Mouse (Mus musculus) cerebellum, adult (tissue): ENCODE measurements around the gene Ubox5.

Experiments
- ATAC-seq: cut with Nextera tagmentation; 2 replicates; pipeline ENCODE4 v1.9.2; 2017; ENCODE audit warnings: mild to moderate bottlenecking, moderate library complexity, mixed read lengths; ENCODE audit not compliant: insufficient number of reproducible peaks, low FRiP score, low TSS enrichment

Gene Ubox5

DNA sequence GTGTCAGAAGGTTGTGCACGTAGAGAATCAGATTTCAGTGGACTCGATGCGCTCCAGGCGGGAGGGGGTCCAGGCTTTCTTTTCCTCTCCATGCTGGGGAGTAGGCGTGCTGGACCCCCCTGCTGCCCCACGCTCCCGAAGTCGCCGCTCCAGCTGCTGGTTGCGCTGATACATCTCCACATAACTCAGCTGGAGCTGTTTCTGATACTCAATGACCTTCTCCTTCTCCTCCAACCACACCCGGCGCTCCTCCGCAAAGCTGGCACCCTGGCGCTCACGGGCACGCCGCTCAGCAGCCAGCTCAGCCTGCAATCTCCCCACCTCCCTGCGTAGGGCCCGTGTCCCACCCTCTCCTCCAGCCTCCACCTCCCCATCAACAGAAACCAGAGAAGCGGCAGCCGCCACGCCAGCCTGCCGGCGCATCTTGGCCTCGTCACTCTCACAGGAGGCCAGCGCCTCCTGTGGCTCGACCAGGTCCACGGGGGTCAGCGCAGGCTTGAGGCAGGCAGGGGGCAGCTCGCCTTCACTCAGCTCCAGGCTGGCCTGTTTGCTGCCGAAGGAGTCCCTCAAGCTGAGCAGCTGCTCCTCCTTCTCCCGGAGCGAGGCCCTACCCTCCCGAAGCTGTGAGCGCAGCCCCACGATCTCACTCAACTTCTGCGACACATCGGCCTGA, 5.0 kb upstream of the Ubox5 start:
- ATAC-seq, result peak; percentile 37; the same call in 1 of the 2 replicates

DNA sequence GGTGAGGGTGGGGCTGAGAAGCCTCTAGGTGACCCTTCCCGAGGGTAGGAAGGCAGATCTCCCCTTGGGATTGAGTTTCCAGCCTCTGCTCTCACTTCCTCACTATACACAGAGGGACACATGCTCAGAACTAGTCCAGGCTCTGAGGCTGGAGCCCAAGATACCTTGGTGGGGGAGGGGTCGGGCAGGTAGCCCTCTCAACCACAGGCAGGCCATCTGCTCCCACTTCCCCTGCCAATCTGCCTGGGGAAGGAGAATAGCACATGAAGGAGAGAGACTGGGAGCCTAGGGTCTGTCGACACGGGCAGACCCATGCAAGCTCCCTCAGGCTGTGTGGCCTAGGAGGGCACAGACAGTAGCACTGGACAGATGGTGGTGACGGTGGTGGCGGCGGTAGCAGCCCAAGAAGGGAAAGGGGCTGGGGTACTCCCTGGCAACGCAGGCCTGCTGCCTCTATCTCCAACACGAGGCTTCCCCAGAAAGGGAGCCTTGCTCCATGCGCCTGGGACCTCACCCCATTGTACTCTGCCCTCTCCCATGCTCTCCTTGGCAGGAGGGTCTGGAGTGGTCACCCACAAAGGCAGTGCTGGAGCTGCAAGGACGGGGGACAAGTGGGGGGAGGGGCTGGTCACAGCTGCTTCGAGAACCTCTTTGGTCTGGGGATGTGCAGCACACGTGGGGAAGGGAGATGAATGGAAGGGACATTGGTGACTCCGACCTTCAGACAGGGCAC, 4.3 kb upstream of the Ubox5 start:
- peak; percentile 76 for ATAC-seq

DNA sequence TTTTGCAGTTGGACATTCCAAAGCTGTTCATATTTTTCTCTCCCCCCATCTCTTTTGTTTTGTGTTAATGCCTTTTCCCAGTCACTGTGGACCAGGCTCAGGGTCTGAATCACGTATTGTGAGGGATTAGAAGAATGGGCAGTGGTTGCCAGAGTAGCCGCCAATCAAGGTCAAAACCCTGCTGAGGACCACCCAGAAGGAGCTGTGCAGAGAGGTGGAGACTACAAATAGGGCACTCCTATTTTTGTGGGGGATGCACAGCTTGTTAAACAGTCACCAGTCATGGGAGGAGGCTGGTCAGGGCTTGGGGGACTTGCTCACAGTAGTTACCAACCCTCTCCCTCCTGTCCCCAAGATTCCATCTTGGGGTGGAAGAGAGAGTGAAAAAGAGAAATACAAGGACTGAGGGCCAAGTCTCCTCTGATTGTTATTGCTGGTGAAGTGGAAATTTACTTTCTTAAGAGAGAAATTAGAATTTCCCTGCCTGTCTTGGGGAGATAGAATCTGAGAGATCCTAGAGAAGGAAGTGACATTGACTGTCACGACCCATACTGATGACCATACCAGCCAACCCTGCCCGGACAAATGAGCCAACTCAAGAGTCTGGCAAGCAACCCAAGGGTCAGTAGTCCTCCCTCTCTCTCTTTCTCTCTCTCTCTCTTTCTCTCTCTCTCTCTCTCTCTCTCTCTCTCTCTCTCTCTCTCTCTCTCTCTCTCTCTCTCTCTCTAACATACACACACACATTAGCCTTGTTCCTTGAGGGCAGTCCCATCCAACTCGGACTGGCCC, 3.2 kb upstream of the Ubox5 start:
- ATAC-seq, result no peak

DNA sequence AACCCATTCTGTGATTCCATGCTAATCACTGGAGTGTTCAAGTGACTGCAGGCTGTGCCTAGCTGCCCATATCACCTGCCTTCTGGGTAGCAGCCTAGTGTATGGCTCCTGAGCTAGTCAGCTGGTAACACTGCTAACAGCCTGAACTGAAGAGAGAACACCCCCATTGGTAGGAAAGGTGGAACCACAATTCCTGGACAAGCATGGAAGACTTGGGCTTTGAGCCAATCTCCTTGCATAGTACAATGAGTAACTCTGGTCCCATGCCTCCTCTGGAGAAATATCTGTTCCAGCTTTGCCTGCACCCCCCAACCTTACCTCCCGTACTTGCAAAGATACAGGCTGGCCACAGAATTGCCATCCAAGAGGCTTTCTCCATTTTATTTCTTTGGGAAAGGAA, 2.6 kb upstream of the Ubox5 start:
- no peak for ATAC-seq

DNA sequence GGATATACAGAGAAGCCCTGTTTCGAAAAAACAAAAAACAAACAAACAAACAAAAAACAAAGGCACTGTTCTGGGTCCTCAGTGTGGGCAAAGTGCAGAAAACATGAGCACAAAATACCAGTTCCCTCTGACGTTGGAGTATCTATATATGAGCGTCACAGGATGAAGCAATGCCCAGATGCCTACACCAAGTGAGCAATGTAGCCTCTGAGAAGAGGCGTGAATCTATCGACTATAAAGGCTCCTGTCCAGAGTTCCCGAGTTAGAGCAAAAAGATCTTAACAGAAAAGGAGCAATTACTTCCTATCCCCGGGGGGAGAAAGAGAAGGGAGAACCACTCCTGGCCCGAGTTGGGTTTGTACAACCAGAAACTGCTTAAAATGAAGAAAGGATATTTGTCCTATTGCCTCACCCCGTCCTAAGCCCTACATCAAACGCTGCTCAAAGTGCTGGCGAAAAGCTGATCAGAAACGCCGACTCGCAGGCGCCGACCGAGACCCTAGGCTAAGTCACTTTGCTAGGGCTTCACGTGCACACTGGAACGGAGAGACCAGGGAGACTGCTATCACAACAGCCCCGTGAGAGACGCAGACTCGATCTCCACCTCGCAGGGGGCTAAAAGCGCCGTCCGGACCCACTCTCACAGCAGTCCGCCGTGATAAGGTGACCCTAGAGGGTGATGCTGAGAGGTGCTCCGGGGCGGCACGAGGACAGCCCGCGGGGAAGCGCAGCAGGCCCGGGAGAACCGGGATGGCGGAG, 579 bp downstream of the Ubox5 start:
- peak; percentile 29; the same call in 1 of the 2 replicates for ATAC-seq

DNA sequence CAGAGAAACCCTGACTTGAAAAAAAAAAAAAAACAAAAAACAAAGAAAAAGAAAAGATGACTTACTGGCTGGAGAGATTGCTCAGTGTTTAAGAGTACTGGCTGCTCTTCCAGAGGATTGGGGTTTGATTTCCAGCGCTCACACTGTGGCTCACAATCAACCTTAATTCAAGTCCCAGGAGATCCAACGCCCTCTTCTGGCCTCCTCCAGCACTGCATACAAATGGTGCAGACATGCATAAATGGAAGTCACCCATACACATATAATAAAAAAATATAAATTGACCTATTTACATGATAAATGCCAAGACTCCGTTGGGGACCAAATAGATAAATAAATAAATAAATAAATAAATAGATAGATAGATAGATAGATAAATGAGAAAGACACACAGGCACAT, 1.4 kb downstream of the Ubox5 start:
- no peak for ATAC-seq

DNA sequence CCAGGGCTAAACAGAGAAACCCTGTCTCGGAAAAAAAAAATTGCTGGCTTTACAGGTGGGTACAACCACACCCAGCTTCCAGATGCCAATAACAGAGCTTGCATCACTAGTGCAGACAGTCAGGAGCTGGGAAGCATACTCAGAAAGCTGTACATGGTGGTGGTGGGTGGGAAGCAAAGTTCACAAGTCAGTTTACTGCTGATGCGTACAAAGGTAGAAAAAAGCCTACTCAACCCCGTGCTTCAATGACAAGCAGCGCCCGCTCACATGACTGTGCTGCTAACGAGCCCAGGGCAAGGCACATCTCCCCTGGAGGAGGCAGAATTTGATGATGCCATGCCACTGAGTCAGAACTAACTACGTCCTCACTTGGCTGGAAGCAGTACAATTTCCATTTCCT, 10.9 kb downstream of the Ubox5 start:
- ATAC-seq, result no peak

DNA sequence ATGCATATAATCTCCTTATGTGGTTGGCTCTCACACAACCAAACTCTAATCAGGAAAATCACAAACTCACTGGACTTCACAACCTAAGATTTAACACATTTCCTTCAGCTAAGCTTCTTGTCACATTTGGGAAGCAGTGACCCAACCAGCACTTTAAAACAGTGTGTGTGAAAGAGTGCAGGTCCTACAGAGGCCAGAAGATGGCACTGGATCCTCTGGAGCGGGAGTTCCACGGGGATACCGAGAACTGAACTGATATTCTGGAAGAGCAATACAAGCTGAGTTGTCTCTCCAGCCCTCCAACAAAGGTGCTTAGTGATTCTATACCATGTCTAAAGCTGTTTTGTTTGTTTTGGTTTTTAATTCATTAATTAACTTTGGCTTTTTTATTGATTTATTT, 16.7 kb downstream of the Ubox5 start:
- ATAC-seq, result no peak

DNA sequence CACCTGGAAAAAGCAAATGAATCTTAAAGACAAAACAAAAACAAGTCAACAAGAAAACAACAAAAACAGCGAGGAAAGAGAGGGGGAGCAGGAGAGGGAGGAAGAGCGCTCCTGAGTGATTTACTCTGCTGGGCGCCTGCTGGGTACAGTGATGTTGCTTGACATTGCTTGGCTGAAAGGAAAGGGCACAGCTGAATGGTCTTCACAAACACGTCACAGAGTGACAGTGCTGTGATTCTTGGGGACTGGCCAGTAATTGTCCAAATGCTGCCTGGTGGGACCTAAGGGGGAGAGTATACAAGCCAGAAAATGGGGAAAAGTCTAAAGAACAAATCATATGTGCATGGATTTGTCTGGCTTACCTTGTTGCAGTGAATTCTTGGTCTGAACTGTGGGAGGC, 27.6 kb downstream of the Ubox5 start:
- no peak for ATAC-seq

DNA sequence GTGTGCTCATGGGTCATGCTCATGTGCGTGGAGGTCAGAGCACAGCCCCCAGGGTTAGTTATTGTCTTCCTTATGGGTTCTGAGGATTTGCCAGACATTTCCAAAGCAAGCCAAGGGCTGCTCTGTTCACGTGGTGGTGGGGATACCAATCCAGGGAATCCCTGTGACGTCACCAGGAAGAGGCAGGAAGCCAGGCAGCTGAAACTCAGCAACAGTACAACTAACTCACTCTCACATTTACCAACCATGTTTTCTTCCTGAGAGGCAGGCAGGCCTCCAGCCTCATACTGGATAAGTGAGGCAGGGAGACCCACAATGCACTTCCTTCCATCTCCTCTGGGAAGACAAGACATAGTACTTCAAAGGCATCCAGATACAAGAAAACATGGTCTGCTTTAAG, 31.4 kb downstream of the Ubox5 start:
- ATAC-seq, result no peak

DNA sequence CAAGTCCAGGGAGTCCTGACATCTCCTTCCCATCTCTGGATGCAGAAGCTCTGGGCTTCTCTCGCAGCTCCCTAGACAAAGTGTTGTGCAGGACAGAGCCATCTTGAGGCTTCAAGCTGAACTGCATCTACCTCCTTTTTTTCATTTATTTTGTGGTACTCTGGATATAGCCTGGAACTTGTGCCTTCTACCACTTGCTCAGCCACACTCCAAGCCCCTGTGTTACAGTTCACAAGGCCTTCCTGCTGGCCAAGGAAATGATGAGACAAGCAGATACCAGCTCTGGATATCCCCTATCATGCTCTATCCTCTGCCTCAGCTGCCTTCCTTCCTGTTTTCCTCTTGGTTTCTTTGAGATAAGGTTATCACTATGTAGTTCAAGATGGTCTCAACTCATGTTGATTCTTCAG, 32.2 kb downstream of the Ubox5 start:
- ATAC-seq, result no peak

DNA sequence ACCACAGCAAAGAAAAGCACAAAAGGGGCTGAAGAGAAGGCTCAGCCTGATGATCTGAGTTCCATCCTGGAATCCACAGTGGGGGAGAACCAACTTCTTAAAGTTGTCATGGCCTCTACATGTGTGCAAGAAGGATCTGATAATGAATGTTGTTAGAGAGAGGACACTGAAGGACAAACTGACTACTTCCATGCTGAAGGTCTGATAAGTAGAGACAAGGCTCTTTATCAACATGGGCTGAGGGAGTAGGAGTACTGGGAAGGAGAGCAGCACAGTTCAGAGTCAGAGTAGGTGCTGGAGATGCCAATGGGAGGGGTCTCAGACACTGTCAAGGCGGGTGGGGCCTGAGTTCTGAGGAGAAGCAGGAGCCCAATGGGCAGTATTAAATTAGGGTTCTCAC, 34.2 kb downstream of the Ubox5 start:
- no peak for ATAC-seq

DNA sequence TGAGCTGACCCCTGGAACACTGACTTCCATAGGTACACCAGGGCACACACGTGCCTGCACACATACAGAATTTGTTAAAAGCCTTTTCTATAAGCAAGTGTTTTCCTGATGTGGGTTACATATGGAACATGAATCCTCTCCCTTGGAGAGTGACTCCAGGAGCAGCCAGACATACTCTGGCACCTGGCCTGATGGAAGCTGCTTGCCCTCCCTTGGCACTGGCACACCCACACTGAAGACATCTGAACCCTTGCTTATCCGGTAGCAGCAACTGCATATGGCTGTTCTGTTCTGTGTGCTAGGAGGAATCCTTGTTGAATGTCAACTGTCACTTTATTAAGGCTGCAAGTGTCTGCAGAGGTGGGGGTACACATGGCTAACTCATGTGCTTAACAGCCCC, 38.8 kb downstream of the Ubox5 start:
- ATAC-seq, result no peak

DNA sequence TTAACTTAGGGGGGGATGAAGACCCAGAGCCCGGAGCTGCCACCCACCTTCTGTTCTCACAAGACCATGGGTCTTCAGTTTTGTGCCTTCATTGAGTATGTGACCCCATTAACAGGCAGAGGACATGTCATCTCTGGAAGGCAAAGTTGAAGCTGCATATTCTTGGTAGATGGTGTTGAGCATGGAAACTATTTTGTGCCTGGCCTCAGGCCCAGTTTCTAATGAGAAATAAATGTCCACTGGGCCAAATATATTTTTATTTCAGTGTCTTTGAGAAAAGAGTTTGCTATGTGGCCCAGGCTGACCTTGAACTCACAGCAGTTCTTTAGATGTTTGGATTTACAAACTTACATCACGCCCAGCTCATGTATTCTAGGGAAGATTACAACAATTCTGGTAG, 40.1 kb downstream of the Ubox5 start:
- no peak for ATAC-seq

DNA sequence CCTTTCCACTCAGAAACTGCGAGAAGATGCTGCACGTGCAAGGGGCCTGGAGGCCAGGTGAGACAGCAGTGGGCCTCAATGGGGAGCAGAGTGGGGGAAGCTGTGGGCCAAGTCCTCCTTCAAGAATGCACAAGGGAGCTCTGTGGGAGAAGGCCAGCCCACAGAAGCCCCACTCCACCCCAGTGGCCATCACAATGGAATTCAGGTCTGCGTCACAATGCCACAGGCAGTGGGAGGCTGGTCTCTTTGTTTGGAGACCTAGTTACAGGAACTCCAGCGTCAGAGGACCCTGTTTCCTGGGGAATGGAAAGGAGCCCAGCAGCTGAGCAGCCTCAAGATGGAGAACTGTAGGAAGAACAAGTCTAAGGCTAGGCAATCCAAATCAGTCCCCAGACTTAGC, 40.7 kb downstream of the Ubox5 start:
- no peak for ATAC-seq

DNA sequence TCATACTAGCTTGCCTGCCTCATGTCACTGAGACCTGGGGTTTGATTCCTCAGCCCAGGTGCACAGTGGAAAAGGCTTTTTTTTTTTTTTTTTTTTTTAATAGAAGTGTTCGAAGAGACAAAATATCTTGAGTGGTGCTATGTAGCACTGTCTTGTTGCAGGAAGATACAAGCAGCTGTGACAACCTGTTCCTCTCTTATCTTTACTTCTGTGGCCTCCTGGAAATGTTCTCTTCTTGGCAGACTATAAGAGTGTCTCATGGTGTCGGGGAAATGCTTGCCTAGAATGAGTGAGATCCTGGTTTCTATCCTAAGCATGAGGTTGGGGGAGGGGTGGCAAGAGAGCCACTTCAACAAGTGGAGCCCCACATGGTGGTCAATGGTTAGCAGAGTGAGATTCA, 41.5 kb downstream of the Ubox5 start:
- ATAC-seq, result no peak

DNA sequence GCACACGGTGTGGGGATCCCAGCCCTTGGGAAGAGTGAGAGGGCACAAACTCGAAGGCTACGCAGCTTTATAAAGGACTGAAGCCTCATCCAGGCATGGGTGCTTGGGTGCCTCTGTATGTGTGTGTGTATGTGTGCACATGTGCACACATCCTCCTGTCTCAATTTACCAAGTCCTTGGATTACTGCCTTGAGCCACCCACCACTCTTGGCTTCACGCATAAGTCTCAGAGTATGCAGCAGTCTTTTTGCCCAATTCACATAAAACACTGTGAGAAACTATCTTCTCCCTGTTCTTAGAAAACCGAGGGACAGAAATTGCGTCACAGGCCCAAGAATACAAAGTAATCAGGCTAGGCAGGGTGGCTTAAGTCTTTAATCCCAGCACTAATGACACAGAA, 43.8 kb downstream of the Ubox5 start:
- no peak for ATAC-seq

DNA sequence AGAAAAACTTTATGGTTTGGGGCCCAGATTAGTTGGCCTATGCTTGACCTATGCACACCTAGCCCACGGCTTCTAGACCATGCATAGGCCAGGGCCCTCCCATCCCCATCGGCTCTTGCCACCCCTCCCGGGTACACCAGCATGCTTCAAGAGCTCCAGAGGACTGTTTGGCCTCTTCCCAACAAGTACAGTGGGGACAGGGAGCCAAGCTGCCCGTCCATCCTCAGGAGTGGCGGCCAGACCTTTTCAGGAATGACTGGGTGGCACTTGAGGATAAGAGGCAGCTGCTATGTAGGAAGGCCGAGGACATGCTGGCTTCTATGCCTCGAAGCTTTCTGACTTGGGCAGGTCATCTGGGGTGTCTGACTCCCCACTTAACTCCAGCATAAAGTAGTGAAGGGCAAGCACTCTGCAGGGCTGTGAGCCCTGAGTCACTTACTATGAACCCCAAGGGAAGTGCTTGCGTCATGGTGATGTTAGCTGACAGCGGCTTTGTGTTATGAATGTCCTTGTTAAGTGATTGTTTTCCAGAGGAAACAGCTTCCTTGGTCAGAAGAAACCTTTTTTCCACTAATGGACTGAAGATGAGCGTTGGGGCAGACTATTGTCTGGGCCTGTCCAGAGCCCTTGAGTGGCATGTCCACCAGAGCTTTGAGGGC, 45.8 kb downstream of the Ubox5 start:
- ATAC-seq, result no peak

DNA sequence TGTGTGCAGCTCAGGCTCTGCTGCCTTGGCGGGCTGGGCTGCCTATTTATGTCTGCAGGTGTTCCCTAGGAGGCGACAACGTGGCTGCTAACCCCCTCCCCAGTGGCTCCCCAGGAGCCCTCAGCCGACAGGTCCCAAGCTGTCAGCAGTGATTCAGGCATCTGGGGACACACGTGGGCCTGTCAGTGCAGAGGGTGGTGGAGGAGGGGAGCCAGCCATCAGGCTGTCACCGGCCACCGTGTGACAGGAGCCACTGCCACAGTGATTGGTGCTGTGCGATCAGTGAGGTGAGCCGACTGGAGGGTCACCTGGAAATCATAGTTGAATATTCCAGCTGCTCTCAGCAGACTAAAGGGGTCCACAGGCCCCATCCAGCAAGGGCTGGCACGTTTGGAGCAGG, 47.3 kb downstream of the Ubox5 start, which contains the start of gene Avp:
Gene Avp, minus strand, starts transcription at position 3 of the 400 bp plus-strand sequence.
- ATAC-seq, result no peak

DNA sequence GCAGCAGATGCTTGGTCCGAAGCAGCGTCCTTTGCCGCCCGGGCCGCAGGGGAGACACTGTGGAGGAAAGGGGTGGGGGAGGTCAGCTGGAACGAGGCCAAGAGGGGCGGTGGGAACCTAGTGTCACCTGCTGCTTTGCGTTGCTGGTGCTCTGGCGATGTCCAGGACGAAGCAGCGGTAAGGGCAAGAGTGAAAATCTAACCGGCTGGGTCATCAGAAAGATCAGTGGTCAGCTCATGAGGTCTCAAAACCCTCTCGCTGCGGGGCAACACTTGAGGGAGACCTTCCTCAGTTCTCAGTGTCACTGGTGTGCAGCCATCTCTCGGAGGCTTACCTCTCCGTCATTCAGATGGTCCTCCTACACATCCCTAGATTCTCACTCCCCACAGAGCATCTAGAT, 48.6 kb downstream of the Ubox5 start:
- ATAC-seq, result no peak
